In genomic region chr1:131431456-131432246, GRCm38 (mm10) we compare ENCODE assay signal across 7 mouse cellular contexts.
A peak's percentile ranks its signal among the peaks of the same experiment; 100 is the strongest.
DNase-seq lines count a peak whose midpoint lies in the region; TF ChIP-seq lines count a peak whose summit lies in the region.

No protein-coding gene starts in this region.

- H3K27me3 ChIP-seq in thymus, adult 2 months (ENCODE audit: control insufficient read depth, insufficient read depth, low read length): no peaks in the 10 kb centered on the region

- WGBS in thymus, adult 2 months: 70% methylated on average over 5 of the region's 5 CpGs

- H3K27ac ChIP-seq in layer of hippocampus, adult 2 months: peak overlapping the region; percentile 77
- peak overlapping the region; percentile 57; the same call in 1 of the 2 replicates for H3K27ac ChIP-seq in thymus, adult 2 months (ENCODE audit: control insufficient read depth, insufficient read depth, low read length)

- peak; percentile 50 for DNase-seq in urinary bladder, postnatal 14 days (ENCODE audit: low spot score)
- no peak for DNase-seq in urinary bladder, adult 2 months (ENCODE audit: low spot score)
- peak; percentile 72 to 80 for DNase-seq in frontal cortex, adult 2 months (ENCODE audit: extremely low spot score in 1 of 2, low spot score in 1 of 2)
- DNase-seq in heart, postnatal 10 days: peak; percentile 88 to 89
- peak; percentile 42 to 62 for DNase-seq in layer of hippocampus, adult 2 months (ENCODE audit: low spot score in 2 of 2)
- DNase-seq in lung, postnatal 4 days: peak; percentile 56 to 84
- DNase-seq in thymus, adult 2 months: peak; percentile 30

- TF ChIP-seq CTCF in layer of hippocampus, adult 2 months (conservative IDR thresholded peaks at IDR 0.05): no peak
- TF ChIP-seq CTCF in thymus, adult 2 months (IDR thresholded peaks at IDR 0.05; ENCODE audit: borderline replicate concordance, control insufficient read depth, extremely low read depth, insufficient read depth, low read length, poor library complexity): no peak

- no peaks in the 10 kb centered on the region for H3K36me3 ChIP-seq in thymus, adult 2 months (ENCODE audit: control insufficient read depth, insufficient read depth, low read length)

- intact Hi-C loops in heart, postnatal 10 days (cut with DNase I): loop anchor here (1.0 kb wide), 1 partner anchor 93 kb away; no protein-coding TSS in a partner anchor

- no peak overlapping the region for H3K4me3 ChIP-seq in layer of hippocampus, adult 2 months
- no peak overlapping the region for H3K4me3 ChIP-seq in thymus, adult 2 months (ENCODE audit: control insufficient read depth, insufficient read depth, low read length)

- TF ChIP-seq POLR2A in thymus, adult 2 months (IDR thresholded peaks at IDR 0.05; ENCODE audit: control insufficient read depth, extremely low read depth, insufficient read depth, low read length, poor library complexity): no peak

- peaks cover 2% of the 10 kb centered on the region for H3K4me1 ChIP-seq in thymus, adult 2 months (replicated peaks; ENCODE audit: control insufficient read depth, insufficient read depth, low read length)
